Mouse (Mus musculus): ENCODE data around the gene Olfr1220. TPM values are rescaled to one million over a fixed set of nuclear protein-coding genes. Genes with fewer than 3 reads are reported as not detected.

Gene Olfr1220
- not detected in 2 replicates for polyA plus RNA-seq (2014; fragmentation: Nextera tagmentation; extraction: Ambion mirVana)

GRCm38 (mm10) chr2:89106735-89107134 is at the start of gene Olfr1220:
TSS of gene Olfr1220 (minus strand) at chr2:89106835.
- Histone ChIP-seq H3K9me3 (ENCODE audit: control insufficient read depth, low read length) (no peaks in the 10 kb centered on the region), H3K4me1 (ENCODE audit: control insufficient read depth, insufficient read depth, low read length) (no peaks in the 10 kb centered on the region), H3K27ac (ENCODE audit: low read depth, low read length) (no peak within 1 kb of the TSS), H3K27me3 (ENCODE audit: control insufficient read depth, insufficient read depth, low read length) (no peaks in the 10 kb centered on the region), H3K4me2 (no peak within 1 kb of the TSS), H3K4me3 (ENCODE audit: low read depth, low read length) (no peak within 1 kb of the TSS), H3K9ac (ENCODE audit: low read length) (no peak within 1 kb of the TSS), H3K36me3 (ENCODE audit: control insufficient read depth, insufficient read depth, low read length) (no peaks in the 10 kb centered on the region)
- WGBS, result 85% methylated on average over 3 of the region's 3 CpGs
- DNase-seq (ENCODE audit: low spot score, missing footprints) (no peak), ATAC-seq (ENCODE audit: low FRiP score) (no peak)

GRCm38 (mm10) chr2:89151460-89151859 is 44.8 kb upstream of the Olfr1220 start, which contains the start of gene Olfr1223:
TSS of gene Olfr1223 (minus strand) at chr2:89151560.
- H3K4me2 ChIP-seq, result no peak within 1 kb of the TSS
- H3K27me3 ChIP-seq (ENCODE audit: control insufficient read depth, insufficient read depth, low read length), result no peaks in the 10 kb centered on the region
- H3K36me3 ChIP-seq (ENCODE audit: control insufficient read depth, insufficient read depth, low read length), result no peaks in the 10 kb centered on the region
- no peak for DNase-seq (ENCODE audit: low spot score, missing footprints)
- H3K9me3 ChIP-seq (ENCODE audit: control insufficient read depth, low read length), result no peaks in the 10 kb centered on the region
- no peak within 1 kb of the TSS for H3K9ac ChIP-seq (ENCODE audit: low read length)
- no peaks in the 10 kb centered on the region for H3K4me1 ChIP-seq (ENCODE audit: control insufficient read depth, insufficient read depth, low read length)
- H3K27ac ChIP-seq (ENCODE audit: low read depth, low read length), result no peak within 1 kb of the TSS
- H3K4me3 ChIP-seq (ENCODE audit: low read depth, low read length), result no peak within 1 kb of the TSS
- 69% methylated on average over 1 of the region's 1 CpGs for WGBS
- no peak for ATAC-seq (ENCODE audit: low FRiP score)

DNA sequence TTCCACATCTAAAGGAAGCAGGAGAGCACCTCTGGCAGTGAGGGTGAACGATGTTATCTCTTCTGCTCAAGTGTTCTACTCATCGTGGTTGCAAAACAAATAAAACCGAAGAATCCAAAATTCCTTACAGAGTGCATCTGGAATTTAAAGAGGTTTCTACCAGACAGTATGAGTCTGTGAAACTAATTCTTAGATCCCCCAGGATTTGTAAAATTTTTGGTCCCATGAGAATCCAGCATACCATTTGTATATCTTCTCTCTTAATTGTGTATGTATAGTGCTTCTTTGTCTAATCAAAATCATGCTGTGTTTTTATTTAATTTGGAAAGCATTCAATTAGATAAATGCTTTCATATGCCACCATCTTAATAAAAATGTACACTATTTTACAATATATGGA is 26.3 kb upstream of the Olfr1220 start, which contains the start of gene Olfr1222:
TSS of gene Olfr1222 (minus strand) at position 101 of the 400 bp plus-strand sequence.
- Histone ChIP-seq H3K9me3 (ENCODE audit: control insufficient read depth, low read length) (no peaks in the 10 kb centered on the region), H3K36me3 (ENCODE audit: control insufficient read depth, insufficient read depth, low read length) (no peaks in the 10 kb centered on the region), H3K4me3 (ENCODE audit: low read depth, low read length) (no peak within 1 kb of the TSS), H3K4me1 (ENCODE audit: control insufficient read depth, insufficient read depth, low read length) (no peaks in the 10 kb centered on the region), H3K27me3 (ENCODE audit: control insufficient read depth, insufficient read depth, low read length) (no peaks in the 10 kb centered on the region), H3K4me2 (no peak within 1 kb of the TSS), H3K9ac (ENCODE audit: low read length) (no peak within 1 kb of the TSS), H3K27ac (ENCODE audit: low read depth, low read length) (no peak within 1 kb of the TSS)
- ATAC-seq (ENCODE audit: low FRiP score) (no peak), DNase-seq (ENCODE audit: low spot score, missing footprints) (no peak)
- WGBS, result 72% methylated on average over 3 of the region's 3 CpGs

- Histone ChIP-seq H3K36me3 (ENCODE audit: control insufficient read depth, insufficient read depth, low read length) (no peaks in the 10 kb centered on the region), H3K4me2 (no peak within 1 kb of the TSS), H3K27ac (ENCODE audit: low read depth, low read length) (no peak within 1 kb of the TSS), H3K4me3 (ENCODE audit: low read depth, low read length) (no peak within 1 kb of the TSS), H3K9me3 (ENCODE audit: control insufficient read depth, low read length) (no peaks in the 10 kb centered on the region), H3K27me3 (ENCODE audit: control insufficient read depth, insufficient read depth, low read length) (no peaks in the 10 kb centered on the region), H3K4me1 (ENCODE audit: control insufficient read depth, insufficient read depth, low read length) (no peaks in the 10 kb centered on the region), H3K9ac (ENCODE audit: low read length) (no peak within 1 kb of the TSS)
- 88% methylated on average over 2 of the region's 2 CpGs for WGBS
- DNase-seq (ENCODE audit: low spot score, missing footprints) (no peak), ATAC-seq (ENCODE audit: low FRiP score) (no peak)
These were observed 10.5 kb upstream of the Olfr1220 start, which contains the start of gene Olfr1221 for GRCm38 (mm10) chr2:89117183-89117582. TSS of gene Olfr1221 (minus strand) at chr2:89117283.

GRCm38 (mm10) chr2:89105651-89106050 is 984 bp downstream of the Olfr1220 start:
- Histone ChIP-seq H3K9ac (ENCODE audit: low read length) (no peak overlapping the region), H3K27ac (ENCODE audit: low read depth, low read length) (no peak overlapping the region), H3K9me3 (ENCODE audit: control insufficient read depth, low read length) (no peaks in the 10 kb centered on the region), H3K36me3 (ENCODE audit: control insufficient read depth, insufficient read depth, low read length) (no peaks in the 10 kb centered on the region), H3K4me2 (no peak overlapping the region), H3K4me1 (ENCODE audit: control insufficient read depth, insufficient read depth, low read length) (no peaks in the 10 kb centered on the region), H3K27me3 (ENCODE audit: control insufficient read depth, insufficient read depth, low read length) (no peaks in the 10 kb centered on the region), H3K4me3 (ENCODE audit: low read depth, low read length) (no peak overlapping the region)
- ATAC-seq (ENCODE audit: low FRiP score) (no peak), DNase-seq (ENCODE audit: low spot score, missing footprints) (no peak)

- no peaks in the 10 kb centered on the region for H3K4me1 ChIP-seq (ENCODE audit: control insufficient read depth, insufficient read depth, low read length)
- no peaks in the 10 kb centered on the region for H3K36me3 ChIP-seq (ENCODE audit: control insufficient read depth, insufficient read depth, low read length)
- no peak for ATAC-seq (ENCODE audit: low FRiP score)
- no peak overlapping the region for H3K4me2 ChIP-seq
- H3K27ac ChIP-seq (ENCODE audit: low read depth, low read length), result no peak overlapping the region
- H3K9ac ChIP-seq (ENCODE audit: low read length), result no peak overlapping the region
- H3K27me3 ChIP-seq (ENCODE audit: control insufficient read depth, insufficient read depth, low read length), result no peaks in the 10 kb centered on the region
- no peak for DNase-seq (ENCODE audit: low spot score, missing footprints)
- 100% methylated on average over 1 of the region's 1 CpGs for WGBS
- H3K9me3 ChIP-seq (ENCODE audit: control insufficient read depth, low read length), result no peaks in the 10 kb centered on the region
- H3K4me3 ChIP-seq (ENCODE audit: low read depth, low read length), result no peak overlapping the region
These were observed 12.8 kb downstream of the Olfr1220 start for GRCm38 (mm10) chr2:89093848-89094247.

DNA sequence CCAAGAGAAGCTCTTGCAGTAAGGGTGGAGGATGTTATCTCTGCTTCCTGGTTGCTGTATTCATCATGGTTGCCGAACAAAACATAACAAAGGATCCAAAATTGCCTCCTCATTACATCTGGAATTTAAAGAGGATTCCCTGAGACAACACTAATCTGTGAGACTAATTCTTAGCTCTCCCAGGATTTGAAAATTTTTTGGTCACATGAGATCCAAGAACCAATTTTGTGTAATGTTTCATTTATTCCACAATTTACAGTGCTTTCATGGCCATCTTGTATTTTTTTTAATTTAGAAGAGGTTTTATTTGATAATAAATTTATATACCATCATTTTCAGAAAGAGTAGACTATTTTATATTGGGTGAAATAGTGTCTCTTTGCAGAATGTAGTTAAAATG is 23.2 kb downstream of the Olfr1220 start, which contains the start of gene Olfr1219:
TSS of gene Olfr1219 (minus strand) at position 101 of the 400 bp plus-strand sequence.
- H3K4me2 ChIP-seq, result no peak within 1 kb of the TSS
- no peak for DNase-seq (ENCODE audit: low spot score, missing footprints)
- 62% methylated on average over 1 of the region's 1 CpGs for WGBS

DNA sequence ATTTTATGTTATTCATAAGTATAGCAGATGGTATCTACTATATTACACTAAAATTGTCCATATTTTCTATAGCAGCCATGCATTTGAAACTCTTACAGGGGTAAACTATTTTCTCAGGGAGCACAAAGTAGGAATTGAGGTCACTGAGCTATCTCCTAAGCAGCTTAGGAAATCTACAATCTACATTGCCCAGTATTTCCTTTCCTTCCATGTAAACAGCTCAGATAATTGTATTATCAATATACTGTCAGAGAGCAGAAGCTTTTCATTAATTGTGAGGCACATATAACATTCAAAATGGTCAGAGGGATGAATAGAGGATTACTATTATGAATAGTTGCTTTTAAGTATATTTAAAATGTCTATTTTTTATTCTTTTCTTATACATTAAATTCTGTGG is 25.1 kb downstream of the Olfr1220 start:
- no peaks in the 10 kb centered on the region for H3K4me1 ChIP-seq (ENCODE audit: control insufficient read depth, insufficient read depth, low read length)
- ATAC-seq (ENCODE audit: low FRiP score) (no peak), DNase-seq (ENCODE audit: low spot score, missing footprints) (no peak)

More for the DNA sequence above, 23.2 kb downstream of the Olfr1220 start, which contains the start of gene Olfr1219:
- Histone ChIP-seq H3K27ac (ENCODE audit: low read depth, low read length) (no peak within 1 kb of the TSS), H3K4me3 (ENCODE audit: low read depth, low read length) (no peak within 1 kb of the TSS), H3K9ac (ENCODE audit: low read length) (no peak within 1 kb of the TSS), H3K9me3 (ENCODE audit: control insufficient read depth, low read length) (no peaks in the 10 kb centered on the region), H3K27me3 (ENCODE audit: control insufficient read depth, insufficient read depth, low read length) (no peaks in the 10 kb centered on the region), H3K4me1 (ENCODE audit: control insufficient read depth, insufficient read depth, low read length) (no peaks in the 10 kb centered on the region), H3K36me3 (ENCODE audit: control insufficient read depth, insufficient read depth, low read length) (no peaks in the 10 kb centered on the region)
- no peak for ATAC-seq (ENCODE audit: low FRiP score)

GRCm38 (mm10) chr2:89061087-89061486 is 45.5 kb downstream of the Olfr1220 start, which contains the start of gene Olfr1218:
TSS of gene Olfr1218 (minus strand) at chr2:89061187.
- Histone ChIP-seq H3K36me3 (ENCODE audit: control insufficient read depth, insufficient read depth, low read length) (no peaks in the 10 kb centered on the region), H3K4me2 (no peak within 1 kb of the TSS), H3K27ac (ENCODE audit: low read depth, low read length) (no peak within 1 kb of the TSS), H3K9me3 (ENCODE audit: control insufficient read depth, low read length) (no peaks in the 10 kb centered on the region), H3K27me3 (ENCODE audit: control insufficient read depth, insufficient read depth, low read length) (no peaks in the 10 kb centered on the region), H3K4me1 (ENCODE audit: control insufficient read depth, insufficient read depth, low read length) (no peaks in the 10 kb centered on the region), H3K9ac (ENCODE audit: low read length) (no peak within 1 kb of the TSS), H3K4me3 (ENCODE audit: low read depth, low read length) (no peak within 1 kb of the TSS)
- DNase-seq (ENCODE audit: low spot score, missing footprints), result no peak
- ATAC-seq (ENCODE audit: low FRiP score), result no peak

More for the DNA sequence above, 25.1 kb downstream of the Olfr1220 start:
- Histone ChIP-seq H3K27ac (ENCODE audit: low read depth, low read length) (no peak overlapping the region), H3K27me3 (ENCODE audit: control insufficient read depth, insufficient read depth, low read length) (no peaks in the 10 kb centered on the region), H3K9ac (ENCODE audit: low read length) (no peak overlapping the region), H3K4me2 (no peak overlapping the region), H3K36me3 (ENCODE audit: control insufficient read depth, insufficient read depth, low read length) (no peaks in the 10 kb centered on the region), H3K9me3 (ENCODE audit: control insufficient read depth, low read length) (no peaks in the 10 kb centered on the region), H3K4me3 (ENCODE audit: low read depth, low read length) (no peak overlapping the region)

Data from midbrain, embryonic 11.5 days (tissue).